Comparison of ENCODE assay signal across 26 mouse cellular contexts in the genomic region with DNA sequence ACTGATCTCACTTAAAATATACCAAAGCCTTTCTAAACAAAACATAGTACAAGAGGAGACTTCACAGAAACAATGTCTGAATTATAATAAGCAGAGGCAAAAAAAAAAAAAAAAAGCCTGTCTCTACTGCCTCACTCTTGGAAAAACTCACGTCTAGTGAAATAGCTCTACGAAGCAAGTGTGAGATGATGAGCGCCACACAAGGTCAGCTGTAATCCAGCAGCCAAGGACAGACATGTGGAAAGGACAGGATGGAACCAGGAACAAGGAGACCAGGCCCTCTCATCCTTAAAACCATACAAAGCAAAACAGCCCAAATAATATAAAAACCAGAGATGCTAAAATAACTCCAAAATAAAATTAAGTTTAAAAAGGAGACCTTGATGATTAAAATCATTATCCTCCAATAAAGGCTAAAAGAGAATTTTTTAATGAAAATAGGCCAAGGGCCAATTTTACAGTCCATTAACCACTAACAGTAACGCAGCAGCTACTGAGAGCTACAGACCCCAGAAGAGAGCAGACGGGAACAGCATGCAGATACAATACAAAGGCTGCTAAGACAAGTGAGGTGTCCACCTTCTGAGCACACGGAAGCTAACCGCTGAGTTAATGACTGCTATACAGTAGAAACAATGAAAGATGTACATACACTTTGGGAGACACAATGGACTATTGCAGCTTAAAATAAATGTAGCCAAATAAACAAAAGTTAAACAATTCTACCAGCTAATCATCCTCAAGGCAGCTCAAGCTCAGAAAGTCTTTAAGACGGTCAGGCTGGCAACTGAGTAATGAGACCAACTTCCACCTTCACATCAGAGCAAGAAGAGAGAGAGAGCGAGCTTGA. TPM values are rescaled to one million over a fixed set of nuclear protein-coding genes. Genes with fewer than 3 reads are reported as not detected.
A peak's percentile ranks its signal among the peaks of the same experiment; 100 is the strongest.
DNase-seq lines count a peak whose midpoint lies in the region; ATAC-seq and TF ChIP-seq lines count a peak whose summit lies in the region.
"Had no signal": no experiment of that assay in that cellular context is flagged by ENCODE, and none has a peak within 500 bp of the region (broad histone marks: within the 10 kb centered on the region; RNA-seq: fewer than 3 reads in every experiment).

No protein-coding gene starts in this region.

- peaks cover 18% of the 10 kb centered on the region for H3K36me3 ChIP-seq in heart, adult 2 months (ENCODE audit: control insufficient read depth, insufficient read depth, low read length)
- H3K36me3 ChIP-seq in midbrain, embryonic 13.5 days = peaks cover 84% of the 10 kb centered on the region
- peaks cover 43% of the 10 kb centered on the region for H3K36me3 ChIP-seq in midbrain, embryonic 16.5 days (ENCODE audit: control insufficient read depth, insufficient read depth, low read length)

- no peak for TF ChIP-seq CTCF in heart, adult 2 months (IDR thresholded peaks at IDR 0.05)

- H3K4me2 ChIP-seq in midbrain, embryonic 13.5 days (replicated peaks) = no peak overlapping the region
- no peak overlapping the region for H3K4me2 ChIP-seq in midbrain, embryonic 16.5 days (ENCODE audit: low read length)
- H3K4me2 ChIP-seq: embryonic facial prominence, embryonic 12.5 days; hindbrain, embryonic 13.5 days had no signal

- no peak overlapping the region for H3K4me3 ChIP-seq in heart, adult 2 months
- no peak overlapping the region for H3K4me3 ChIP-seq in midbrain, embryonic 13.5 days (replicated peaks)
- H3K4me3 ChIP-seq in midbrain, embryonic 16.5 days (ENCODE audit: low read depth, low read length) = no peak overlapping the region
- H3K4me3 ChIP-seq: embryonic facial prominence, embryonic 12.5 days; hindbrain, embryonic 13.5 days had no signal

- TF ChIP-seq EP300 in heart, adult 2 months (IDR thresholded peaks at IDR 0.05; ENCODE audit: insufficient read depth, low read depth, low read length) = no peak

- no peak for TF ChIP-seq POLR2A in heart, adult 2 months (IDR thresholded peaks at IDR 0.05; ENCODE audit: insufficient read depth, low read depth, low read length)

- H3K9me3 ChIP-seq in midbrain, embryonic 13.5 days = no peaks in the 10 kb centered on the region
- H3K9me3 ChIP-seq in midbrain, embryonic 16.5 days (replicated peaks; ENCODE audit: control insufficient read depth, low read length, poor library complexity, severe bottlenecking) = no peaks in the 10 kb centered on the region
- H3K9me3 ChIP-seq: embryonic facial prominence, embryonic 12.5 days; G1E; hindbrain, embryonic 13.5 days had no signal

- peak; percentile 52 for DNase-seq in adrenal gland, adult 2 months
- no peak for DNase-seq in adrenal gland, adult 8-10 months
- DNase-seq in heart, adult 11 months = peak; percentile 65
- no peak for DNase-seq in heart, adult 2 months
- DNase-seq in retina, postnatal 1 day = peak; percentile 56
- DNase-seq in cerebellum, adult 11-12 months = no peak
- DNase-seq: adrenal gland, postnatal 10 days; B cell, adult 2 months; cerebellum, adult 8-10 months; cerebellum, postnatal 25 days; gastrocnemius, postnatal 14 days; kidney, adult 11 months had no signal

- H3K27me3 ChIP-seq in heart, adult 2 months (ENCODE audit: control insufficient read depth, insufficient read depth, low read length) = no peaks in the 10 kb centered on the region
- H3K27me3 ChIP-seq in midbrain, embryonic 13.5 days = no peaks in the 10 kb centered on the region
- no peaks in the 10 kb centered on the region for H3K27me3 ChIP-seq in midbrain, embryonic 16.5 days (ENCODE audit: control insufficient read depth, insufficient read depth, low read depth, low read length)
- H3K27me3 ChIP-seq: embryonic facial prominence, embryonic 12.5 days; hindbrain, embryonic 13.5 days had no signal

- H3K79me2 ChIP-seq in heart, adult 2 months (replicated peaks; ENCODE audit: control insufficient read depth, insufficient read depth, low read length) = no peaks in the 10 kb centered on the region

- no peak for ATAC-seq in midbrain, embryonic 13.5 days
- no peak for ATAC-seq in midbrain, embryonic 16.5 days
- ATAC-seq: activated CD4-positive, CD25-positive, alpha-beta regulatory T cell, adult 4 months; CD4-positive, CD25-positive, alpha-beta regulatory T cell, adult 4 months; forebrain, embryonic 16.5 days; hindbrain, postnatal 0 days had no signal

- H3K27ac ChIP-seq in heart, adult 2 months = no peak overlapping the region
- H3K27ac ChIP-seq in midbrain, embryonic 13.5 days = peak overlapping the region; percentile 35; the same call in 1 of the 2 replicates
- no peak overlapping the region for H3K27ac ChIP-seq in midbrain, embryonic 16.5 days (ENCODE audit: low read length)
- H3K27ac ChIP-seq: embryonic facial prominence, embryonic 12.5 days; hindbrain, embryonic 13.5 days; hindbrain, postnatal 0 days had no signal

- WGBS in heart, adult 2 months = 78% methylated on average over 9 of the region's 9 CpGs
- WGBS in midbrain, embryonic 13.5 days = 77% methylated on average over 9 of the region's 9 CpGs
- WGBS in midbrain, embryonic 16.5 days = 70% methylated on average over 9 of the region's 9 CpGs

- no peaks in the 10 kb centered on the region for H3K4me1 ChIP-seq in heart, adult 2 months (ENCODE audit: control insufficient read depth, insufficient read depth, low read length)
- H3K4me1 ChIP-seq in midbrain, embryonic 13.5 days (replicated peaks) = no peaks in the 10 kb centered on the region
- no peaks in the 10 kb centered on the region for H3K4me1 ChIP-seq in midbrain, embryonic 16.5 days (ENCODE audit: control insufficient read depth, insufficient read depth, low read length)
- H3K4me1 ChIP-seq: embryonic facial prominence, embryonic 12.5 days; hindbrain, embryonic 13.5 days had no signal

- intact Hi-C loops in heart, adult 2 months (cut with DNase I) = loop anchor here (5.0 kb wide), 1 partner anchor 192 kb away; a partner anchor contains a TSS

- no peak overlapping the region for H3K9ac ChIP-seq in heart, adult 2 months (ENCODE audit: low read depth, low read length)
- H3K9ac ChIP-seq in midbrain, embryonic 13.5 days (replicated peaks) = no peak overlapping the region
- H3K9ac ChIP-seq in midbrain, embryonic 16.5 days (ENCODE audit: low read depth, low read length) = no peak overlapping the region
- H3K9ac ChIP-seq: embryonic facial prominence, embryonic 12.5 days had no signal

RNA-seq across cellular contexts. Expression of a gene that starts 13.5 kb away (rescaled TPM):
- total RNA-seq in adrenal gland, adult 2 months (2021) = not detected
- not detected in 2 replicates for polyA plus RNA-seq in adrenal gland, adult 2 months (2012; rRNA removed)
- not detected for total RNA-seq in adrenal gland, adult 8-10 months (2022)
- total RNA-seq in heart, adult 2 months (2021) = under 1 TPM; 0.30 to 0.44 TPM
- not detected in 2 replicates for polyA plus RNA-seq in heart, adult 2 months (2012; rRNA removed)
- 0.54 TPM in 1 of 2 replicates, not detected in the other for polyA plus RNA-seq in midbrain, embryonic 13.5 days (2015; fragmentation: Nextera tagmentation; extraction: Ambion mirVana)
- 0.95 TPM in 1 of 2 replicates, not detected in the other for polyA plus RNA-seq in midbrain, embryonic 16.5 days (2015; fragmentation: Nextera tagmentation; extraction: Ambion mirVana)
- total RNA-seq: adrenal gland, postnatal 10 days; G1E; gastrocnemius, adult 18-20 months; gastrocnemius, postnatal 14 days; heart, postnatal 25 days; hindbrain, postnatal 0 days had no signal
- polyA plus RNA-seq: cortical plate, adult 2 months; embryonic facial prominence, embryonic 12.5 days; G1E; gonadal fat pad, adult 2 months; heart, embryonic 16.5 days; hindbrain, postnatal 0 days had no signal

RNA-seq across cellular contexts. Expression of a gene that starts 26.6 kb away (rescaled TPM):
- 10 to 100 TPM; 59.5 to 63.7 TPM for total RNA-seq in adrenal gland, adult 2 months (2021)
- polyA plus RNA-seq in adrenal gland, adult 2 months (2012; rRNA removed) = 2.3 and 2.6 TPM in 2 replicates
- 100 to 1,000 TPM in 1 of 4 experiments, 10 to 100 TPM in 3; 53.7 to 100 (median 73.5) TPM for total RNA-seq in adrenal gland, adult 8-10 months (2022)
- total RNA-seq in heart, adult 2 months (2021) = 10 to 100 TPM; 32.1 to 36.0 TPM
- 8.1 and 17.2 TPM in 2 replicates for polyA plus RNA-seq in heart, adult 2 months (2012; rRNA removed)
- polyA plus RNA-seq in midbrain, embryonic 13.5 days (2015; fragmentation: Nextera tagmentation; extraction: Ambion mirVana) = 165 and 170 TPM in 2 replicates
- polyA plus RNA-seq in midbrain, embryonic 16.5 days (2015; fragmentation: Nextera tagmentation; extraction: Ambion mirVana) = 142 and 159 TPM in 2 replicates

RNA-seq across cellular contexts. Expression of a gene that starts 32.6 kb away (rescaled TPM):
- 100 to 1,000 TPM; 163 to 189 TPM for total RNA-seq in adrenal gland, adult 2 months (2021)
- polyA plus RNA-seq in adrenal gland, adult 2 months (2012; rRNA removed) = 175 and 195 TPM in 2 replicates
- total RNA-seq in adrenal gland, adult 8-10 months (2022) = 100 to 1,000 TPM; 118 to 169 (median 156) TPM
- 100 to 1,000 TPM; 254 to 285 TPM for total RNA-seq in heart, adult 2 months (2021)
- 287 and 346 TPM in 2 replicates for polyA plus RNA-seq in heart, adult 2 months (2012; rRNA removed)
- polyA plus RNA-seq in midbrain, embryonic 13.5 days (2015; fragmentation: Nextera tagmentation; extraction: Ambion mirVana) = 10.0 and 11.0 TPM in 2 replicates
- 8.5 and 10.2 TPM in 2 replicates for polyA plus RNA-seq in midbrain, embryonic 16.5 days (2015; fragmentation: Nextera tagmentation; extraction: Ambion mirVana)

RNA-seq across cellular contexts. Expression of a gene that starts 49.4 kb away (rescaled TPM):
- total RNA-seq in adrenal gland, adult 2 months (2021) = 1 to 10 TPM in 1 of 2 experiments, under 1 TPM in 1; 0.55 to 1.3 TPM
- polyA plus RNA-seq in adrenal gland, adult 2 months (2012; rRNA removed) = 0.32 and 0.52 TPM in 2 replicates
- 1 to 10 TPM in 2 of 4 experiments, under 1 TPM in 2; 0.26 to 2.2 (median 0.97) TPM for total RNA-seq in adrenal gland, adult 8-10 months (2022)
- 1 to 10 TPM; 4.3 to 6.3 TPM for total RNA-seq in heart, adult 2 months (2021)
- polyA plus RNA-seq in heart, adult 2 months (2012; rRNA removed) = 4.5 and 4.6 TPM in 2 replicates
- polyA plus RNA-seq in midbrain, embryonic 13.5 days (2015; fragmentation: Nextera tagmentation; extraction: Ambion mirVana) = 2.9 and 3.4 TPM in 2 replicates
- 4.1 and 5.0 TPM in 2 replicates for polyA plus RNA-seq in midbrain, embryonic 16.5 days (2015; fragmentation: Nextera tagmentation; extraction: Ambion mirVana)

Comparison
In these comparisons a context has a peak if more than half of its experiments do, and no peak if none do; other contexts are left out.
1. DNase-seq: peak in adrenal gland, adult 2 months (single experiment), heart, adult 11 months (single experiment) and retina, postnatal 1 day (single experiment); none in adrenal gland, adult 8-10 months (single experiment), heart, adult 2 months (0 of 2) and cerebellum, adult 11-12 months (single experiment).
2. RNA of a gene that starts 32.6 kb away (polyA plus RNA-seq): 287 to 346 TPM in heart, adult 2 months and 175 to 195 TPM in adrenal gland, adult 2 months; 10.0 to 11.0 TPM in midbrain, embryonic 13.5 days and 8.5 to 10.2 TPM in midbrain, embryonic 16.5 days; every median in the first group is over 10 times any median in the second.